Mouse (Mus musculus) gastrocnemius, postnatal 25 days (tissue): ENCODE data around the gene Hmga2. TPM values are rescaled to one million over a fixed set of nuclear protein-coding genes. Genes with fewer than 3 reads are reported as not detected.
"Not testable (repeated sequence)": the region's sequence is repeated elsewhere in the genome, so short reads cannot be mapped to it uniquely, and the experiment has no call there.

Source experiments
- DNase-seq: peaks from one replicate; pipeline ENCODE4 v3.0.0; 2022
- total RNA-seq, 2 experiments: library from RNA; stranded (reverse); gene quantifications; 1 replicate in 1 of 2; 2 replicates in 1 of 2; pipeline ENCODE4 v1.2.3; 2021

Gene Hmga2
- total RNA-seq, 2 experiments from 2014 or later: 0.08 to 0.13 TPM

DNA sequence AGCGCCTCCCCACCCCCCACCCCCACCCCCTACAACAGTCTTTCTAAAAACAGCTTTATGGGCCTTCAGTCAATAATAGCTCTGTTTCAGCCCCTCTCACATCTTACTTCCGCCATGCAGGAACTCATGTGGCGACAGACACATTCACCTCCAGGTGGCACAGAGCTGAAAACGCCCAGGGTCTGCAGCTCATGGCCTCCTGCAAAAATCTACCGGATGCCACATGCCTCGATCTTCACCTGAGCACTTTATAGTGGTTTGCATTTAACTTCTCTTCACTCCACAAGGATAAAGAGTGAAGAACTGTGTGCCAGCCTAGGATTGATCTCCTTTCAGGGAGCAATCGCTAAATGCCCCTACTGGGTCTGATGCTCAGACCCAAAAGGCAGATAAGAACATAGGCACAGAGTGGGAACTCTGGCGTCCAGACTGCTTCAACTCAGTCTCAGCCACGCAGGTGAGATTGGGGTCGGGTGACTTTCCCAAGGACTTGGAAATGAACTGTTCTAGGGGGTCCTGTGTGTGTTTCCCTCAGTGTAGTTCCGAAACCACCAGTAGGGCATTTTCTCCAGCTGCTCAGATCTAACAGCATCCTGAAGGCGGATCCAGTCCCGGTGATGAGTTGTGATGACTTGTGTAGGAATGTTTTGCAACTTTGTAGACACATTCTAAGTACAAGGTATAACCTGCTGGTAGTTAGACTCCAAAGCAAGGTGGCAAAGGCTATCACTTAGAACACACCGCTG lies 84.1 kb downstream of the Hmga2 start:
- DNase-seq: no peak

GRCm38 (mm10) chr10:120390912-120391835 lies 85.1 kb downstream of the Hmga2 start:
- DNase-seq: no peak

GRCm38 (mm10) chr10:120389707-120390106 lies 86.6 kb downstream of the Hmga2 start:
- no peak for DNase-seq

DNA sequence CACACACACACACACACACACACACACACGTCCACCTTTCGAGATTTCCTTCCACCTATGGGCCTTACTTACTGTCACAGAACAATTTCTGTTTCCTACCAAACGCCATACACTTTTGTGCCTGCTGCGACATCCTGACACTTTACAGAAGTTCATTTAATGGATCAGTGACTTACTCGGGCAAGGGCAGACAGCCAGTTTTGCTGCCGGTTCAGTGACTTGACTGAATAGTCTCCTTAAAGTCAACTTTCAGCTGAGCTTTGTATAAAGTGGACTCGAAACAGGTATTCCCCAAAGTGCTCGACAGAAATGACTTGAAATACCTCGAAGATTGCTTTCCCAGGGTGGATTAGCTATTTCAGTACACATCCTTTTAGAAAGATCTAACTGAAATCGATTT lies 87.3 kb downstream of the Hmga2 start:
- DNase-seq: no peak

DNA sequence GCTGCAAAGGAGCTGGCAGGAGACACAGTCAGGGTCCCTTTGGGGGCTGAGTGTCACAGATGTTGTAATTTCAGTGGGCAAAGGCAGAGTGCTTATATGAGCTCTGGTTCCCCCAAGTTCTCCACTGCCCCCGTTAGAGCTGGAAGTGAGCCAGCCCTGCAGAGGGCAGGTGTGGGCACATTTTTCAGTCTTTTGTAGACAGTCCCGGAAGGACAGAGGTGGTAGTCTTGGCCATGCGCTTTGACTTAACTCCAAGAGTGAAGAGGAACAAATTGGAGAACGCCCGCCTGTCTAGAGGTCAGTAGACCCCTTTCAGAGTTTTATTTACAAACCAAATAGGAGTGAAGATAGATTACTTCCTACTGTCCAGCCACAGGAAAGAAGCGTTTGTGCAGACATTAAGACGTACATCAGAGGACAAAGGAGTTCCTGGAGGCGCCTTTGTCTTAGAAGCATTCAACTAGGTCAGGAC lies 87.8 kb downstream of the Hmga2 start:
- DNase-seq: no peak

DNA sequence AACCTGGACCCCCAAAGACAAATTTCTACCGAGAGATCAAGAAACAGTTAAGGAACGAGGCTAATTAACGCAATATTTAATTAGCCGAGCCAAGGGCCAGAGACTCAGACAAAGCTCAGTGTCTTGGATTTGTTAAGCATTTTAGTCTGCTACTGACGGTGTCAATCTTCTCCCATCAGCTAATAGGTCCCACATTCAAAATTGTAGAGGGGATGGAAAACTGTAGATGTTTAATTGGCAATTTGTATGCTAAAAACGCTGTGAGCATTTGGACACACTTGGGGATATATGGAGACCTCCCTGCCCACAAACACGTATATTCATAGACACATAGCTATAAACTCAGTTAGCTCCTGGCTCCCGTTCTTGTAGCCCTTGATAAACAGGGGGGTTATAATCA lies 89.2 kb downstream of the Hmga2 start:
- DNase-seq: no peak

- DNase-seq: no peak
Observed at GRCm38 (mm10) chr10:120384797-120385600, 91.3 kb downstream of the Hmga2 start.

DNA sequence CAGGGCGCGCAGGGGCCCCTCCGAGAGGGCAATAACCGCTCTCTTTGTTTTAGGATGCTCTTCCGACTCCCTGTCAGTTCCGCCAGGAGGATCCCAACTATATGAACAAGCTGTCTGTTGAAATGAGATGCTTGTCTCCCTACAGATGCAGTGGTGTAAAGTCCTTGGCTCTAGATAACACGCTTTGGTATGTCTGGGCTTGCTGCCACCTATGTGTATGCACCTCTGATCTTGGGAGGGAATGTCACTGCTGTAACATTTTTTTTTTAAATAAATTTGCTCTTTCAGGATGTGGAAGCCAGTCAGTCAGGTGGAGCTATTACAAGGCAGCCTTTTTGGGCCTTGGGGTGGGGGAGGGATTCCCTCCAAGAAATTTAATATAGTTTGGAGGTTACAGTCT lies 92.2 kb downstream of the Hmga2 start:
- no peak for DNase-seq

- DNase-seq: no peak
Observed at GRCm38 (mm10) chr10:120377795-120378194, 98.5 kb downstream of the Hmga2 start.

- DNase-seq: peak; percentile 33
Observed at GRCm38 (mm10) chr10:120377327-120377752, 98.9 kb downstream of the Hmga2 start.

DNA sequence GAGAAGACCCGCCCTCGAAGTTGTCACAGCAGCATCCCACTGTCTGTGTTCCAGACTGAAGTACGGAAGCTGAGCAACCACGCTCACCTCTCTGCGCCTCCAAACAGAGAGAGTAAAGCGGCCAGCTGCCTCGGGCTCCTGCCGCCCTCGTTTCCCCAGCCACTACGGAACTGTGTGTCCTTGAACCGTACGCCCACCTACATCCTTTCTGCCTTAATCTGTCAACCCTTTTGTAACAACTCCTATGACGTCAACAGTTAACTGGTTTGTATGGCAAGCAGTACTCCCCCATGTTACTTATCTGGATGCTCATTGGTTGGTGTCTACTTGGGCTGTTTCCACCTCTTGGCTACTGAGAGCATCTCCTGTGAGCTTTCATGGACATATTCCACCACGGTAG lies 100.8 kb downstream of the Hmga2 start:
- no peak for DNase-seq

DNA sequence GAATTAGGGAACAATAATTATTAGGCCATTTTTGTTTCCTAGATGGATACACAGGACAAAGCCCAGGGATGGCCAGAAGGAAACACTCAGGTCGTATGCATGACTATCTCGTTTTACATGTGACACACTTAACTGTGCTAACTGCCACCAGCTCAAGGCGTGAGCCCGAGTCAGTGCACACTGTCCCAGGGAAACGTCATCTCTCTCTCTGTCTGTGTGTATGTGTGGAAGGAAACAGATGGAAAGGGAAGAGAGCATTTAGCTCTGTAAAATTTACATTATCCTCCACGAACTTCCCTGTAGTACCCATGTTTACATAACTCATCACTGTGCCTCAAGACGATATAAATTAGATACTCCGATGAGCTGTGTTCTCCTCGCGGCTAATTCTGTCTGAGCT lies 105.1 kb downstream of the Hmga2 start:
- DNase-seq: no peak

GRCm38 (mm10) chr10:120369187-120369805 lies 107.0 kb downstream of the Hmga2 start:
- DNase-seq: no peak

DNA sequence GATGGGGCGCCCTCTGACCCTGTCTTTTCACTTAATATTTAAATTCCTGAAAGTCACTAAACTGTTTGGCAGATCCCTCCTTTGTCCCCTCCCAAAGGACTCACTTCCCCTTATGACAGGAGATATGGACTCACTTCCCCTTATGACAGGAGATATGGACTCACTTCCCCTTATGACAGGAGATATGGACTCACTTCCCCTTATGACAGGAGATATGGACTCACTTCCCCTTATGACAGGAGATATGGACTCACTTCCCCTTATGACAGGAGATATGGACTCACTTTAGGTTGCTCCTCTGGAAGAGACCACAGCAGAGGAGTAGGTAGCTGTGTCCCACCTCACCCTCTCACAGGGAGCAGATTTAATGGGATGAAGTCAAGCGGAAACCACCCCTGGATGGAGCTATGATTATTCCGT lies 110.1 kb downstream of the Hmga2 start:
- DNase-seq: not testable (repeated sequence)

DNA sequence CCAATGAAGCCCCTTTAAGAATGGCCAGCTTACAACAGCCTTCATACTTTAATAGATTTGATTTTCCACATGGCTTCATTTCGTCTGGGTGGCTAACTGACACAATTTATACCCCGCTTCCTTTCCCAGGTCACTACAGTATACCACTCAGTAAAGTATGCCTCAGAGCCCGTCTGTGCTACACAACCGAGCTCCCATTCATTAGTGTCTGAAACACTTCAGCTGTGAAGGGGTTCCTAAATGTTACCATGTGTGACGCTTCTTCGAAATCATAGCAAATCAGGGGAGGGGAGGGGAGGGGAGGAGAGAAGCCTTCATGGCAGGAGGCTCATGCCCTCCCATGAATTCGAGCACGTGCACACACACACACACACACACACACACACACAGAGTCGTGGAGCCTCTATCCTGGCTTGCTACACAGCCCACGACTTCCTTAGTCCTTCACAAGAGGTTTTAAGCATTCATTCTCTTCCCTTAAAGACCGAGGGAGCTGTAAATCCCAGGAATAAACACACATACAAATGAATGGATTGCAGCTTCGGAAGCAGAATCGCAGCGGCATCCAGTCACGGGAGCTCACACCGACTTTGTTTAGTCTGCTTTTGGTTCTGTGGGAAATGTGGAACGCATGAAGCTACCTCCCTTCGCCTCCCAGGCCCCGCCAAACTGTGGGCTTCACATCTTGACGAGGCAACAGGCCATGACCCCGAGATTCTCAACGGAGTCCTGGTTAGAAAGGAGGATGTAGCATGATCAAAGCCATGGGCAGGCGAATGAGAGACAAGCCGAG lies 110.7 kb downstream of the Hmga2 start:
- DNase-seq: no peak

- no peak for DNase-seq
Observed at GRCm38 (mm10) chr10:120363983-120364582, 112.2 kb downstream of the Hmga2 start.

DNA sequence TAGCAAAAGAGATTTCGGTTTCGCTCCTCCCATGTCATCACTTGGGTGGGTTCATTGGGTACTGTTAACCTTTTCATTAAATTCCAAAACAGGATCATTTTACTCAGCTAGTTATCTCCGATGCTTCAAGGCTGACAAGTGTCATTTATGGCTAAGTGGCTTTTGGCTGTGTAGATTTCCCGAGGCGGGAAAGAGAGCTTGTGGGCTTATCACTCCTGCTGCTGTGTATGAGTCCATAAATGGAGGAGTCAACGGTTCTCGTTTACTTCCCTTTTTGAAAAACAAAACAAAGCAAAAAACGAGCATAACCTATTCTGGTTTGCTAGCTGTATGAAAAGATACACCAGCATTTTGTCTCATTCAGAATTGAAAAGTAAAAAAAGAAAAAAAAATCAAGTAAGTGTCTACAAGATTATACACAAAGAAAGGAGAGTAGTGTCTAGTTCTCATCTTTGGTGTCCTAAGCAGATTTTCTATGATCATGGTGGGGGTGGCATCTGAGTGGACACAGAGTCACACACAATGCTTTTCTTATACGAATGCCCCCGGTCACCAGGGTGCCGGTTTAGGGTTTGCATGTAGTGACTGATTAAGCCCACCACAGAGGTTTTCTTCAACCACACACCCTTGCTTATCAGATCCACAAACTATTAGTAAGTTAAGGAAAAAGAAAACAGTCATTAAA lies 112.8 kb downstream of the Hmga2 start:
- not testable (repeated sequence) for DNase-seq

DNA sequence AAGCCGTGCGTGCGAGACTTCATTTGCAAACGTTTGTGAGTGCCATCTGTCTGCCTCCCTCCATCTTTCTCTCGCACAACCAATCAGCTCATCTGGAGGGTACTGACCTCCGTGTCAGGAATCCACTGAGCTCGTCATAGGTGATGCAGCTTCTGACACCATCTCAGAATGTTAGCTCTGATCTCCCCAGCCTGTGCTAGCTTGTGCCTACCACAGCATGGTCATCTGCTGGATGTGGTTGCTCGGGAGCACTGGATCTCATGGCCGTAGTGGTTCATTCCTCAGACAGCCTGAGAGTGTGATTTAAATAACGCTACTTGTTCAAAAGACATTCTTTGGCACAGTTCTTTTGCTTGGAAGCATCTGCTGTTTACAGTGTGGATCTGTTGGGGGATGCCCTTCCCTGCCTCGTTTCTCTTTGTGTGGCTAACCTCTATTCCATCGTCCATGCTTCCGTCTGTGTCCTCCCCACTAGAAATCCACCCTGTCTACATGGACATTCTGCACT lies 121.7 kb downstream of the Hmga2 start:
- no peak for DNase-seq

- no peak for DNase-seq
Observed at GRCm38 (mm10) chr10:120345325-120345724, 130.9 kb downstream of the Hmga2 start.
